Mouse (Mus musculus): ENCODE data around the gene Psma6.

The Psma6 gene

GRCm38 (mm10) chr12:55392733-55393577 is 8.9 kb downstream of the Psma6 start:
- DNase-seq (ENCODE audit: low read depth, low spot score), result no peak

DNA sequence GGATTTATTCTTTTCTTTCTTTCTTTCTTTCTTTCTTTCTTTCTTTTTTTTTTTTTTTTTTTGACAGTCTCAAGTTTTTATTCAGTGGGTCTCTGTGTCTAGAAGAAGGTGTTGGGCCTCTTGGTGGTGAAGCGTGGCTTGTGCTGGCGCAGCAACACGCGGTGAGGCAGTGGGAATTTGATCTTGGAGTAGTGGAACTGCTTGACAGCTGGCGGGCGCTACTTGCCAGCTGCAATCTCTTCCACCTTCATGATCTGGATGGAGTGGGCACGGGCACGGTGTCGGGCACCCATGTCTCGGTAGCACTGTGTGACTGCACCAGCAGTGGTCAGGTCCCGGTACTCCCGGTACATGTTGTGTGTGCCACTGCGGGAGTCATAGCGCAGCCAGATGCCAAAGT is 11.6 kb downstream of the Psma6 start:
- DNase-seq (ENCODE audit: low read depth, low spot score), result peak; percentile 21

- DNase-seq (ENCODE audit: low read depth, low spot score), result no peak
Observed at GRCm38 (mm10) chr12:55396536-55396935, 12.5 kb downstream of the Psma6 start.

- DNase-seq (ENCODE audit: low read depth, low spot score), result no peak
Observed at GRCm38 (mm10) chr12:55397544-55398239, 13.7 kb downstream of the Psma6 start.

- peak; percentile 96 for DNase-seq (ENCODE audit: low read depth, low spot score)
Observed at GRCm38 (mm10) chr12:55398240-55399127, 14.5 kb downstream of the Psma6 start.

GRCm38 (mm10) chr12:55399128-55399677 is 15.2 kb downstream of the Psma6 start:
- no peak for DNase-seq (ENCODE audit: low read depth, low spot score)

DNA sequence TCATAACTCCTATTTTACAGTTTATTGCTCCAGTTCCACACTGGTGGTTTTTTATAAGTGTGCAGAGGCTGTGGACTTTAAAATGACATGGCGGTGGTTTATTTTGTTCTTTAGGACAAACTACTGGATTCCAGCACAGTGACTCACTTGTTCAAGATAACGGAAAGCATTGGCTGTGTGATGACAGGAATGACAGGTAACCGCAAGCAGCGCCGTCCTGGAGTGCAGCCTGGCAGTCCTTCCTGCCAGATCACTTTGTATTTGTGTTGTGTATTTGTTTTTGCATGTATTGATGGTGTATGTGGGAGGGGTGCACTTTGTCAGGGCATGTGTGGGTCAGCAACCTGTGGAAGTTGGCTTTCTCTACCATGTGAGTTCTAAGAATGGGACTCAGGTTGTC is 23.9 kb downstream of the Psma6 start:
- no peak for DNase-seq (ENCODE audit: low read depth, low spot score)

- no peak for DNase-seq (ENCODE audit: low read depth, low spot score)
Observed at GRCm38 (mm10) chr12:55415255-55415654, 31.2 kb downstream of the Psma6 start.

GRCm38 (mm10) chr12:55415762-55416161 is 31.7 kb downstream of the Psma6 start:
- no peak for DNase-seq (ENCODE audit: low read depth, low spot score)

DNA sequence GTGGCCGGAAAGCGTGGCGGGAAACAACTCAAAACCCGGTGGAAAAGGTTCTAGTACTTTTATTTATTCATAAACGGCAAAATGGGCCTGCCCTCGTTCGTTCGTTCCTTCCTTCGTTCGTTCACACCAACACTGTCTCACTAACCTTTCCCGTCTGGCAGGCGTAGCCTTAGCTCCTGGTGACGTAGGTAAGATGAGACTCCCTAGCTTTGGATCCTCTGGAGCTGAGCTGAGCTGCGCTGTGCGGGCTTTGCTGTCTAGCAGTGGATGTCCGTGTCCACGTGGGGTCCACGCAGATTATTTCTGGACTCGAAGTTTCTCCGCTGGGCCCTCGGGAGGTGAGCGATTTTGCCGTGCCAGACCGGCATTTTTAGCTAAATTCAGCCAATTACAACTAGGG is 36.2 kb downstream of the Psma6 start:
- peak; percentile 60 for DNase-seq (ENCODE audit: low read depth, low spot score)

DNA sequence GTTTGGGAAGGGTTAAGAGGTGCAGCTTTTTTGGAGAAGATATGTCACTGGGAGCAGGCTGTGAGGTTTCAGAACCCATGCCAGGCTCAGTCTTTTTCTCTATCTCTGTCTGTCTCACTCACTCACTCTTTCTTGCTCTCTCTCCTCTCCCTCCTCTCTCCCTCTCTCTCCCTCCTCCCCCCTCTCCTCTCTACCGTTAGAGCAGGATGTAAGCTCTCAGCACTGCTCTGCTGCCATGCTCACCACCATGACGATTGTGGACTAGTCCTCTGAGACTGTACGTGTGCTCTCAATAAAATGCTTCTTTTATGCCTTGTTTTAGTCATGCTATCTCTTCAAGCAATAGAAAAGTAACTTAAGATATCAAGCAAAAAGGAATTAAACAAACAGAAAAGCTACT is 38.0 kb downstream of the Psma6 start:
- DNase-seq (ENCODE audit: low read depth, low spot score), result no peak

DNA sequence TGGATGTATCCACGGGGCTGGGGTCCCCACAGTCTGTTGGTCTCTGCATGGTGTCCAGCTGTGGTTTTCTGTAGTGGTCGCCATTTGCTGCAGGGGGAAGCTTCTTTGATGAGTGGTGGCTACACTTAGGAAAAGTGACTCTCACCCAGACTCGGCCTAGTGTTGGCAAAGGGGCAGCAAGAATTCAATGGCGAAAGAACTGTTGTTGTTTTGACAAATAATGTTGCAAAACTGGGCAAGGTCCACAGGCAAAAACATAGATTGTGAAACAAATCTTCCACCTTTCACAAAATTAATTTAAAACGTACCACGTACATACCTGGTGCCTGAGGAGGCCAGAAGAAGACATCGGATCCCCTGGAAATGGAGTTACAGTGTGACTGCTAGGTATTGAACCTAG is 42.3 kb downstream of the Psma6 start:
- DNase-seq (ENCODE audit: low read depth, low spot score), result no peak

DNA sequence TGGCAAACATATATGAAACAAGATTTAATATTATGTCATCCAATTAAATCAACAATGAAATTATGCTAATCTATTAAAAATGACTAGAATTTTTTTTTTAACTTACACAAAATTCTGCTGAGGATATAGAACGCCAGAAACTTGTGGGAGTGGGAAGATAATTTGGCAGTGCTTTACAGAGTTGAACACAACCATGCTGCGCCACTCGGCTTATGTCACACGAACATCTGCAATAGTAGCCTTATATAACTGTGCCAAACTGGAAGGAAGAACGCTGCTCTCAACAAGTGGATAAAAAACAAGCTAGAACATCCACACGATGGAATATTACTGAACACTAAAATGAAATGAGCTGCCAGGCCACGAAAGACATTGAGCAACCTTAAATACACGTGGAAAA is 45.2 kb downstream of the Psma6 start:
- no peak for DNase-seq (ENCODE audit: low read depth, low spot score)

DNA sequence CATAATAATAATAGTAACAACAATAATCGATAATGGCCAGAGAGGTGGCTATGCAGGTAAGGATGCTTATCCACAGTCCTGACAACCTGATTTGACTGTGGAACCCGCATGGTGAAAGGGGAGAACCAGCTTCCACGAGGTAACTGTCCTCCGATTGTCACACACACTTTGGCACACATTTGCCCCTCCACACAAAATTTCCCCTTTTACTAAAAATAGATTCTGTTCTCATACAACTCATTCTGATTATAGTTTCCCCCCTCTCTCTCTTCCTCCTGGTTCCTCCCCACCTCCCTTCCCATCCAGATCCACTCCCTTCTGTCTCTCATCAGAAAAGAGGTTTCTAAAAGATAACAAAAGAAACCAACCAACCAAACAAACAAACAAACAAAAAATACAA is 45.9 kb downstream of the Psma6 start:
- DNase-seq (ENCODE audit: low read depth, low spot score), result no peak

DNA sequence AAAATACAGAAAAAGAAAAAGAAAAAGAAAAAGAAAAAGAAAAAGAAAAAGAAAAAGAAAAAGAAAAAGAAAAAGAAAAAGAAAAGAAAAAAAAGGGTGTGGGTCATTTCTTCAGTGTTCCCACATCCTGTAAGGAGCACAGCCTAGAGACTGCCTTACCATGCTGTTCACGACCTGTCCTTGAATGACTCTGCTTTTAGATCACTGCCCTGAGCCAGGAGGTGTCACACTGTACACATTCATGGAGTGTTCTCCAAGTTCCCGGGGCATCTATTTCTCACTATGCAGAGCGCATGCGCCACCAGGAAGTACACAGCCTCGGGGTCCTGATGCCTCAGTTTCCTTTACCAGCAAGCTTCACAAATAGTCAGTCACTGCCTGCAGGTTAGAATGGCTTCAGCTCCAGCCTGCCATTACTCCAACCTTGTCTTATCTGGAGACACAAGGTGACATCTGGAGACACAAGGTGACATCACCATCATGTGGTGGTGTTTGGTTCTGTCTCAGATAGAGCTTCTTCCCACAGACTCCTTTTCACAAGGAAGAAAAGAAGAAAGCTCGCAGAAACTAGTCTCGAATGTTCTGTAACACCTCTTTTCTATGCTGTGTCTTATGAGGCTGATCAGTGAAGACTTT is 48.4 kb downstream of the Psma6 start:
- no peak for DNase-seq (ENCODE audit: low read depth, low spot score)

GRCm38 (mm10) chr12:55432920-55433284 is 48.9 kb downstream of the Psma6 start:
- peak; percentile 76 for DNase-seq (ENCODE audit: low read depth, low spot score)

- peak; percentile 78 for DNase-seq (ENCODE audit: low read depth, low spot score)
Observed at GRCm38 (mm10) chr12:55433802-55434435, 49.9 kb downstream of the Psma6 start.

- DNase-seq (ENCODE audit: low read depth, low spot score), result peak; percentile 75
Observed at GRCm38 (mm10) chr12:55435080-55435479, 51.1 kb downstream of the Psma6 start.

DNA sequence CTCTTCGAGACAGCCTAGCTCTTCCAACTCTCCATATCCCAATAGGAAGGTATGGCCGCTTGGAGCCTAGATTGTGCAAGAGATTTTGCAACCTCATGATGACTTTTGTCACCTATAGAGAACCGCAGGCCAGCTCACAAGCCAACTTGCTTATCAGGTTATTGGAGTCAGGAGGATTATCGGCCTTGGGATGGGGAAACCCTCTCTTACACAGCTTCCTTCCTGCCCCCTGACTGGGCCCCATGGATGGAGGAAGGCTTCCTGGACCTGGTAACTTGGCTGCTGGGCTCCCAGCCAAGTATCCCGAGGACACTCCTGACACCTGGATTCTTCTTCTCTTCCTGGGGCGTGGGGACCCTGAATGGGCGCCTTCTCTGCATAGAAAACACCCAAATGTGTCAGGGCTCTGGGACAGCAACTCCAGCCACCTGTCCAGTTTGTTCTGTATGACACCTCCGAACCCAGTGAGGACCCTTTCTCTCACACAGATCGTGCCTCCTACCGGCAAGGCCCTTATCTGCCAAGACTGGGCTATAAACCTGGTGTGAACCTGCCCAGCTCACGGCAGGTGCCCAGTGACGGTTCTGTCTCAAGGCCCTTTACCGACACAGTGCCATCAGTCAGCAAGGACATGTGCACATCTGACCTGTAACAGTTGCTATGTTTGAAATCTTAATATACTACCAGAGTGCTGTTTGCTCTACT is 53.3 kb downstream of the Psma6 start:
- DNase-seq (ENCODE audit: low read depth, low spot score), result no peak

DNA sequence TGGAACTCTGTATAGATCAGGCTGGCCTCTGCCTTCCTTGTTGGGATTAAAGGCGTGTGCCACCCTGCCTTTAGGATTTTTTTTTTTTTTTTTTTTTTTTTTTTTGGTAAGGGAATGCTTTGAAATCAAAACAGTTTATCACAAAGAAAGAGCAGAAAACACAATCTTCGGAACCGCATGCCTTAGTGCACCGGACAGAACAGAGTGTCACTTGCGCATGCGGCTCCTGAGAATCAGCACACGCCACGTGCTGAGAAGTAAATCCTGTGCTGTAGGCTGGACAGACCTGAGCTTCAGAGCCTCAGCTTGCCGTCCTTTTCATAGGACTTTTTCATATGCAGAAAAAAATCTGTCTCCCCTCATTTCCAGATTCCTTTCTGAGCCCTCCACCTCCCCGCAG is 54.0 kb downstream of the Psma6 start:
- DNase-seq (ENCODE audit: low read depth, low spot score), result no peak

Measured in ZHBTc4 (cell line).